Mouse (Mus musculus) CH12.LX (cell line): Measurements from ENCODE around the gene Tex35. TPM values are rescaled to one million over a fixed set of nuclear protein-coding genes. Genes with fewer than 3 reads are reported as not detected.

ENCODE experiments used
- DNase-seq: peaks from one replicate; pipeline ENCODE4 v3.0.0-alpha.2; 2013; ENCODE audit errors: extremely low read depth
- H3K27ac ChIP-seq: 2 replicates; pipeline ENCODE4 v1.5.1; 2012; ENCODE audit warnings: low read depth, mild to moderate bottlenecking, control low read depth, moderate library complexity; ENCODE audit not compliant: insufficient read depth
- H3K27me3 ChIP-seq: replicated peaks from 2 replicates; pipeline ENCODE3; 2012; ENCODE audit warnings: inconsistent platforms
- H3K36me3 ChIP-seq, 2 experiments: replicated peaks in 1 of 2; 2 replicates each; pipeline versions ENCODE3 to v1.6.1; 2012; ENCODE audit warnings: inconsistent platforms in 1 of 2, low read length in 1 of 2, mild to moderate bottlenecking in 1 of 2, mixed read lengths in 1 of 2, moderate library complexity in 1 of 2; ENCODE audit not compliant: control insufficient read depth in 1 of 2, insufficient read depth in 1 of 2
- H3K4me1 ChIP-seq, 2 experiments: 2 replicates each; pipeline ENCODE4 v1.6.1; 2012; ENCODE audit warnings: inconsistent platforms in 1 of 2, moderate library complexity in 1 of 2; ENCODE audit not compliant: insufficient read depth in 2 of 2, control insufficient read depth in 1 of 2
- H3K4me2 ChIP-seq: 2 replicates; pipeline ENCODE4 v1.6.1; 2012; ENCODE audit warnings: low read depth, mild to moderate bottlenecking, control low read depth; ENCODE audit not compliant: poor library complexity, insufficient read depth, severe bottlenecking
- H3K4me3 ChIP-seq, 3 experiments: fragments of 150-350 bp in 1 of 3; sonication (generic) in 1 of 3; replicated peaks in 1 of 3; 2 replicates each; pipeline versions ENCODE3 to v1.5.1; 2011 to 2012; ENCODE audit warnings: low read depth in 2 of 3, low read length in 2 of 3, mild to moderate bottlenecking in 2 of 3, moderate library complexity in 2 of 3, control low read depth in 1 of 3, improper control_type of control experiment in 1 of 3, inconsistent platforms in 1 of 3, mixed read lengths in 1 of 3; ENCODE audit not compliant: poor library complexity in 1 of 3
- H3K79me2 ChIP-seq: replicated peaks from 2 replicates; pipeline ENCODE4 v1.6.1; 2012; ENCODE audit warnings: mild to moderate bottlenecking, moderate library complexity; ENCODE audit not compliant: control insufficient read depth, poor library complexity, insufficient read depth, severe bottlenecking; ENCODE audit errors: extremely low read depth
- H3K9ac ChIP-seq: 2 replicates; pipeline ENCODE4 v1.6.1; 2012; ENCODE audit warnings: low read depth, mild to moderate bottlenecking, control low read depth, moderate library complexity; ENCODE audit not compliant: insufficient read depth
- H3K9me3 ChIP-seq: replicated peaks from 2 replicates; pipeline ENCODE3; 2012; ENCODE audit warnings: low read length, inconsistent platforms, mixed read lengths
- BHLHE40 ChIP-seq: IDR thresholded peaks from 2 replicates; pipeline ENCODE4 v1.6.1; 2011; ENCODE audit warnings: mild to moderate bottlenecking, low read depth, low read length, improper control_type of control experiment
- CHD1 ChIP-seq: IDR thresholded peaks from 2 replicates; pipeline ENCODE4 v1.6.1; 2012; ENCODE audit warnings: low read depth, low read length, improper control_type of control experiment, inconsistent platforms
- E2F4 ChIP-seq: IDR thresholded peaks from 2 replicates; pipeline ENCODE4 v1.6.1; 2011; ENCODE audit warnings: low read depth, low read length, improper control_type of control experiment; ENCODE audit not compliant: insufficient replicate concordance
- ETS1 ChIP-seq: conservative IDR thresholded peaks from 2 replicates; pipeline ENCODE4 v1.6.1; 2012; ENCODE audit warnings: low read depth, mild to moderate bottlenecking, inconsistent platforms, low read length, improper control_type of control experiment, moderate library complexity
- GABPA ChIP-seq: IDR thresholded peaks from 2 replicates; pipeline ENCODE4 v1.6.1; 2012; ENCODE audit warnings: low read depth, low read length, improper control_type of control experiment, inconsistent platforms; ENCODE audit not compliant: insufficient replicate concordance
- JUND ChIP-seq: conservative IDR thresholded peaks from 2 replicates; pipeline ENCODE4 v1.6.1; 2011; ENCODE audit warnings: low read depth, low read length, improper control_type of control experiment
- KAT2A ChIP-seq: IDR thresholded peaks from 2 replicates; pipeline ENCODE4 v1.6.1; 2012; ENCODE audit warnings: low read length, improper control_type of control experiment, inconsistent platforms; ENCODE audit not compliant: insufficient replicate concordance
- MAFK ChIP-seq: IDR thresholded peaks from 2 replicates; pipeline ENCODE4 v1.6.1; 2011; ENCODE audit warnings: low read length, improper control_type of control experiment; ENCODE audit not compliant: insufficient replicate concordance
- MAX ChIP-seq: IDR thresholded peaks from 2 replicates; pipeline ENCODE4 v1.6.1; 2011; ENCODE audit warnings: low read length, improper control_type of control experiment
- MAZ ChIP-seq: IDR thresholded peaks from 2 replicates; pipeline ENCODE4 v1.6.1; 2012; ENCODE audit warnings: low read depth, mild to moderate bottlenecking, inconsistent platforms, low read length, improper control_type of control experiment, moderate library complexity
- MXI1 ChIP-seq: IDR thresholded peaks from 2 replicates; pipeline ENCODE4 v1.6.1; 2011; ENCODE audit warnings: mild to moderate bottlenecking, low read depth, low read length, improper control_type of control experiment
- MYC ChIP-seq: IDR thresholded peaks from 2 replicates; pipeline ENCODE4 v1.6.1; 2011; ENCODE audit warnings: low read depth, mild to moderate bottlenecking, improper control_type of control experiment, low read length
- NELFE ChIP-seq: IDR thresholded peaks from 2 replicates; pipeline ENCODE4 v1.6.1; 2011; ENCODE audit warnings: low read depth, low read length, improper control_type of control experiment
- NRF1 ChIP-seq: IDR thresholded peaks from 2 replicates; pipeline ENCODE4 v1.6.1; 2014; ENCODE audit warnings: low read depth, mild to moderate bottlenecking, inconsistent platforms, low read length, improper control_type of control experiment, moderate library complexity
- PAX5 ChIP-seq: IDR thresholded peaks from 2 replicates; pipeline ENCODE4 v1.6.1; 2012; ENCODE audit warnings: low read length, inconsistent platforms, mixed read lengths
- RAD21 ChIP-seq: IDR thresholded peaks from 2 replicates; pipeline ENCODE4 v1.6.1; 2011; ENCODE audit warnings: low read depth, mild to moderate bottlenecking, low read length, improper control_type of control experiment, moderate library complexity
- RCOR1 ChIP-seq: conservative IDR thresholded peaks from 2 replicates; pipeline ENCODE4 v1.6.1; 2012; ENCODE audit warnings: low read depth, mild to moderate bottlenecking, inconsistent platforms, low read length, improper control_type of control experiment
- TBP ChIP-seq: conservative IDR thresholded peaks from 2 replicates; pipeline ENCODE4 v1.6.1; 2011; ENCODE audit warnings: low read depth, low read length, improper control_type of control experiment
- UBTF ChIP-seq: IDR thresholded peaks from 2 replicates; pipeline ENCODE4 v1.6.1; 2012; ENCODE audit warnings: low read depth, mild to moderate bottlenecking, inconsistent platforms, low read length, improper control_type of control experiment, moderate library complexity
- ZMIZ1 ChIP-seq: IDR thresholded peaks from 2 replicates; pipeline ENCODE4 v1.6.1; 2012; ENCODE audit warnings: low read depth, mild to moderate bottlenecking, inconsistent platforms, low read length, improper control_type of control experiment
- dilution Hi-C: fragments of 300-500 bp; cut with MboI; formaldehyde crosslinking; loops from 2 replicates; pipeline ENCODE4 v1.14.3; 2020; ENCODE audit warnings: low sequenced_read_pairs; ENCODE audit not compliant: extremely low pct_unique_long_range_greater_than_20kb, extremely low pct_ligation_motif_present
- in situ Hi-C: fragments of 300-500 bp; cut with MboI; formaldehyde crosslinking; loops from 3 replicates; pipeline ENCODE4 v1.14.3; 2019; ENCODE audit warnings: low sequenced_read_pairs, low pct_ligation_motif_present, low pct_unique_long_range_greater_than_20kb, mixed read lengths
- polyA plus RNA-seq: library from polyadenylated mRNA; unstranded; fragments of >175 nt; gene quantifications from 2 replicates; pipeline ENCODE4 v1.2.1, GENCODE M21; 2012; ENCODE audit warnings: low read depth; ENCODE audit not compliant: insufficient read length
- total RNA-seq, 2 experiments: library from RNA; depleted of rRNA; stranded (reverse); fragments of 300-350 nt in 1 of 2; fragments of >200 nt in 1 of 2; gene quantifications; 2 replicates each; pipeline ENCODE4 v1.2.3; 2012 to 2014

The Tex35 gene
- total and polyA plus RNA-seq, 3 experiments = 0.87 to 3.3 (median 1.3) TPM

- in situ Hi-C loops = no loop called here
- TF ChIP-seq MAZ (no peak), BHLHE40 (no peak), RAD21 (no peak), MAFK (no peak), ZMIZ1 (no peak), JUND (no peak)
Observed at GRCm38 (mm10) chr1:157144621-157145020, 36.1 kb upstream of the Tex35 start.

DNA sequence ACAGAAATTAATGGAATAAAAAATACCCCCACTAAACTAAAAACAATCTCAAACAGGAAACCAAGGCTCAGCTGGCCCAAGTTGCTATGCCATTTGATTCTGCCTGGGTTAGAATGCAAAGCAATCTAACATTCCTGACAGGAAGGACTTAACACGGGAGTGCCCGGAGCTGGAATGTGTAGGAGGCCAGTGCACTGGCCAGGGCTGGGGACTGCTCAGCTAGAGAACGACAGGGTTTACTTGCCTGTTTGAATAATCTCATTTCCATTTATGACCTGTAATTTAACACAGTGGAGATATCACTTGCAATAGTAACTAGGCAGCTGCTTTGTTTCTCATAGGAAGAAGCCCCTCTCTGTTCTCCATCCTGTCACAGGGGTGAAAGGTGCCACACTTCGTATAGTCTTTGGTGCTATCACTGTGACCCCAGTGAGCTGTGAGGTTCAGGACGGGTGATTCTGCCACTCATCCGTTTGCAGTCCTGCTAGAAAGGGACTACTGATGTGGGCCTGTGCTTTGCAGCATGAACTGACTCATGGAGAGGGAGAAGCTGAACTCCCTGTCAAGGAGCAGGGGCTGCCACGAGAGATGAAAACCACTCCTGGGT is 34.9 kb upstream of the Tex35 start:
- no peak overlapping the region for H3K9ac ChIP-seq
- H3K27me3 ChIP-seq = no peaks in the 10 kb centered on the region
- H3K4me1 ChIP-seq = peaks cover 6 to 39% of the 10 kb centered on the region in 2 experiments
- no peak for DNase-seq
- no peak overlapping the region for H3K4me2 ChIP-seq
- dilution Hi-C loops (no loop called here), in situ Hi-C loops (no loop called here)
- H3K79me2 ChIP-seq = no peaks in the 10 kb centered on the region
- H3K4me3 ChIP-seq = no peak overlapping the region
- H3K36me3 ChIP-seq = peaks cover 0 to 8% of the 10 kb centered on the region in 2 experiments
- H3K27ac ChIP-seq = no peak overlapping the region
- no peaks in the 10 kb centered on the region for H3K9me3 ChIP-seq
- TF ChIP-seq NRF1 (no peak), GABPA (no peak), UBTF (no peak), ETS1 (no peak), PAX5 (no peak), MYC (no peak), MAX (no peak), RCOR1 (no peak), KAT2A (no peak), MAFK (no peak), CHD1 (no peak), E2F4 (no peak), MAZ (no peak), BHLHE40 (no peak), NELFE (no peak), TBP (no peak), MXI1 (no peak), JUND (no peak)

More at GRCm38 (mm10) chr1:157144621-157145020, 36.1 kb upstream of the Tex35 start:
- Histone ChIP-seq H3K27ac (no peak overlapping the region), H3K9me3 (no peaks in the 10 kb centered on the region), H3K4me1 (peaks cover 6 to 28% of the 10 kb centered on the region in 2 experiments), H3K4me2 (no peak overlapping the region), H3K79me2 (no peaks in the 10 kb centered on the region), H3K9ac (no peak overlapping the region), H3K27me3 (no peaks in the 10 kb centered on the region), H3K36me3 (peaks cover 0 to 8% of the 10 kb centered on the region in 2 experiments), H3K4me3 (no peak overlapping the region)
- dilution Hi-C loops = no loop called here
- no peak for DNase-seq
